Comparison of ENCODE assay signal across 10 mouse cellular contexts in the genomic region with DNA sequence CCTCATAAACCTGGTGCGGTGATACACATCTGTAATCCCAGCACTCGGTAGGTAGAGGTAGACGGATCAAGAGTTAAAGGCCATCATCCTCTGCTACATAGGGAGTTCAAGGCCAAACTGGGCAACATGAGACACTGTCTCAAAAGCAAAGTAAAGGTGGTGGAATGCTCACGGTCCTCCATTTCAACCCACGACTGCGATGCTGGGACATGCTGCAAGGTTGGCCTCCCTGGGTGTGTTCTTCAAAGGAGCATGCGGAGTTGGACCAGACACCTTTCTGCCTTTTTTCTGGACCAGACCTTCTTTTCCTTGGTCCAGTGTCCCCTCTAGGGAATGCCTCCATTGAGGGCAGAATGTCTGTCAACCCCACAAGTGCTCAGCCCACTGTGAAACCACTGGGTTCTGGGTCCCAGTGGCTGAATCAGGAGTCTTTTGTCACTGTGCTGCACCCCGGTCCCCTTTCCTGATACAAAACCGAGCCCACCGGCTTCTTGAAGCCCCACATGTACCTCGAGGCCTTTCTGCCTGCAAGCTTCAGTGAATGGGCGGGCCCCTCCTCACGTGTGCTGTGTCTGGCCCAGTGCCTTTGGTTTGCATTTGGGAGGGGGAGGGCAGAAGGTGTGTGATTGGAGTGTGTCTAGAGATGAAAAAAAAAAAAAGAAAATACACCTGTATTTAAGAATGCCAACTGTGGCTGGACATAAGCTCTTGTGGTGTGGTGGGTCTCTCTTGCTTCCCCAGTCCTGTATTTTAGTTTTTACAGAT. TPM values are rescaled to one million over a fixed set of nuclear protein-coding genes. Genes with fewer than 3 reads are reported as not detected.
DNase-seq lines count a peak whose midpoint lies in the region; ATAC-seq and TF ChIP-seq lines count a peak whose summit lies in the region.
"Had no signal": no experiment of that assay in that cellular context is flagged by ENCODE, and none has a peak within 500 bp of the region (broad histone marks: within the 10 kb centered on the region; RNA-seq: fewer than 3 reads in every experiment).

No protein-coding gene starts in this region.

- H3K27me3 ChIP-seq in forebrain, embryonic 15.5 days, result no peaks in the 10 kb centered on the region
- no peaks in the 10 kb centered on the region for H3K27me3 ChIP-seq in forebrain, embryonic 16.5 days (replicated peaks; ENCODE audit: control insufficient read depth, insufficient read depth, low read length)
- no peaks in the 10 kb centered on the region for H3K27me3 ChIP-seq in embryonic facial prominence, embryonic 10.5 days (replicated peaks; ENCODE audit: low read depth, poor library complexity, severe bottlenecking)
- H3K27me3 ChIP-seq in liver, postnatal 0 days (ENCODE audit: insufficient read depth, low read length), result no peaks in the 10 kb centered on the region

- 0 out of 2 replicates have a peak overlapping the region, but pooled peaks have one; percentile 96 for H3K27ac ChIP-seq in forebrain, embryonic 15.5 days (replicated peaks)
- no peak overlapping the region for H3K27ac ChIP-seq in forebrain, embryonic 16.5 days (ENCODE audit: low read length)
- no peak overlapping the region for H3K27ac ChIP-seq in embryonic facial prominence, embryonic 10.5 days (replicated peaks)
- peak overlapping the region; percentile 98 for H3K27ac ChIP-seq in liver, postnatal 0 days (ENCODE audit: low read depth)

- H3K9me3 ChIP-seq in forebrain, embryonic 15.5 days, result no peaks in the 10 kb centered on the region
- no peaks in the 10 kb centered on the region for H3K9me3 ChIP-seq in forebrain, embryonic 16.5 days (ENCODE audit: control insufficient read depth, low read length)
- no peaks in the 10 kb centered on the region for H3K9me3 ChIP-seq in embryonic facial prominence, embryonic 10.5 days
- no peaks in the 10 kb centered on the region for H3K9me3 ChIP-seq in liver, postnatal 0 days (ENCODE audit: low read length)

- H3K36me3 ChIP-seq in forebrain, embryonic 15.5 days, result peaks cover 31% of the 10 kb centered on the region
- peaks cover 14% of the 10 kb centered on the region for H3K36me3 ChIP-seq in forebrain, embryonic 16.5 days (ENCODE audit: control insufficient read depth, insufficient read depth)
- peaks cover 82% of the 10 kb centered on the region for H3K36me3 ChIP-seq in embryonic facial prominence, embryonic 10.5 days (replicated peaks)
- peaks cover 28% of the 10 kb centered on the region for H3K36me3 ChIP-seq in liver, postnatal 0 days (replicated peaks; ENCODE audit: insufficient read depth, low read length)

- H3K4me2 ChIP-seq in forebrain, embryonic 15.5 days (replicated peaks), result no peak overlapping the region
- H3K4me2 ChIP-seq in forebrain, embryonic 16.5 days (ENCODE audit: low read length), result no peak overlapping the region
- peak overlapping the region; percentile 79; the same call in 1 of the 2 replicates for H3K4me2 ChIP-seq in liver, postnatal 0 days (ENCODE audit: low read depth, low read length)

- no peak overlapping the region for H3K4me3 ChIP-seq in forebrain, embryonic 15.5 days
- H3K4me3 ChIP-seq in forebrain, embryonic 16.5 days (replicated peaks; ENCODE audit: low read length), result no peak overlapping the region
- H3K4me3 ChIP-seq in lung, adult 2 months (replicated peaks; ENCODE audit: extremely low read depth, low read depth, low read length), result no peak overlapping the region
- 0 out of 2 replicates have a peak overlapping the region, but pooled peaks have one; percentile 16 for H3K4me3 ChIP-seq in embryonic facial prominence, embryonic 10.5 days
- no peak overlapping the region for H3K4me3 ChIP-seq in liver, postnatal 0 days (ENCODE audit: low read depth, low read length)

- no peak overlapping the region for H3K9ac ChIP-seq in forebrain, embryonic 15.5 days (replicated peaks)
- H3K9ac ChIP-seq in forebrain, embryonic 16.5 days (replicated peaks; ENCODE audit: low read depth, low read length), result no peak overlapping the region
- peak overlapping the region; percentile 28; the same call in 1 of the 2 replicates for H3K9ac ChIP-seq in liver, postnatal 0 days (replicated peaks)

- no peak for DNase-seq in lung, adult 2 months
- DNase-seq in lung, postnatal 14 days, result no peak
- no peak for DNase-seq in embryonic facial prominence, embryonic 10.5 days (ENCODE audit: low spot score)
- DNase-seq in liver, postnatal 0 days, result no peak
- DNase-seq in right cerebral cortex, adult 18-20 months, result no peak
- DNase-seq in urinary bladder, postnatal 25 days (ENCODE audit: low spot score), result no peak
- DNase-seq: adrenal gland, postnatal 25 days; gastrocnemius, postnatal 14 days had no signal

- peaks cover 32% of the 10 kb centered on the region for H3K4me1 ChIP-seq in forebrain, embryonic 15.5 days
- H3K4me1 ChIP-seq in forebrain, embryonic 16.5 days (replicated peaks; ENCODE audit: control insufficient read depth, insufficient read depth, low read length), result peaks cover 29% of the 10 kb centered on the region
- peaks cover 6% of the 10 kb centered on the region for H3K4me1 ChIP-seq in lung, adult 2 months (ENCODE audit: control insufficient read depth, insufficient read depth, low read length)
- peaks cover 35% of the 10 kb centered on the region for H3K4me1 ChIP-seq in embryonic facial prominence, embryonic 10.5 days
- H3K4me1 ChIP-seq in liver, postnatal 0 days (ENCODE audit: insufficient read depth), result peaks cover 28% of the 10 kb centered on the region

- 0 out of 2 replicates have a peak, but pooled peaks have one; percentile 19 for TF ChIP-seq POLR2A in lung, adult 2 months (IDR thresholded peaks at IDR 0.05; ENCODE audit: borderline replicate concordance, extremely low read depth, low read depth, low read length)

- no peak for TF ChIP-seq CTCF in lung, adult 2 months (IDR thresholded peaks at IDR 0.05; ENCODE audit: insufficient read depth, low read length)
- TF ChIP-seq CTCF in liver, postnatal 0 days (IDR thresholded peaks at IDR 0.05; ENCODE audit: low read depth), result no peak

- WGBS in forebrain, embryonic 15.5 days, result 75% methylated on average over 13 of the region's 13 CpGs
- WGBS in forebrain, embryonic 16.5 days, result 73% methylated on average over 13 of the region's 13 CpGs
- 74% methylated on average over 13 of the region's 13 CpGs for WGBS in lung, adult 2 months
- WGBS in embryonic facial prominence, embryonic 10.5 days, result 78% methylated on average over 13 of the region's 13 CpGs
- WGBS in liver, postnatal 0 days (ENCODE audit: insufficient replicate concordance), result 79% methylated on average over 13 of the region's 13 CpGs

- ATAC-seq in forebrain, embryonic 15.5 days (replicated peaks), result no peak
- ATAC-seq in forebrain, embryonic 16.5 days, result no peak
- ATAC-seq in liver, postnatal 0 days, result no peak

- TF ChIP-seq EP300 in liver, postnatal 0 days (IDR thresholded peaks at IDR 0.05; ENCODE audit: low read depth), result no peak

RNA-seq across cellular contexts. Expression of a gene that starts 3.6 kb away (rescaled TPM):
- polyA plus RNA-seq in forebrain, embryonic 15.5 days (2015; fragmentation: Nextera tagmentation; extraction: Ambion mirVana), result 6,132 and 6,335 TPM in 2 replicates
- 5,701 and 5,899 TPM in 2 replicates for polyA plus RNA-seq in forebrain, embryonic 16.5 days (2015; fragmentation: Nextera tagmentation; extraction: Ambion mirVana)
- polyA plus RNA-seq in lung, adult 2 months (2012; rRNA removed), result 2,878 and 3,367 TPM in 2 replicates
- 5,460 and 5,734 TPM in 2 replicates for polyA plus RNA-seq in embryonic facial prominence, embryonic 10.5 days (2016; fragmentation: Nextera tagmentation; extraction: Ambion mirVana)
- polyA plus RNA-seq in liver, postnatal 0 days (2015; fragmentation: Nextera tagmentation; extraction: Ambion mirVana), result 5,147 and 5,518 TPM in 2 replicates

RNA-seq across cellular contexts. Expression of a gene that starts 10.6 kb away (rescaled TPM):
- 288 and 289 TPM in 2 replicates for polyA plus RNA-seq in forebrain, embryonic 15.5 days (2015; fragmentation: Nextera tagmentation; extraction: Ambion mirVana)
- polyA plus RNA-seq in forebrain, embryonic 16.5 days (2015; fragmentation: Nextera tagmentation; extraction: Ambion mirVana), result 225 and 257 TPM in 2 replicates
- polyA plus RNA-seq in lung, adult 2 months (2012; rRNA removed), result 117 and 128 TPM in 2 replicates
- 243 and 247 TPM in 2 replicates for polyA plus RNA-seq in embryonic facial prominence, embryonic 10.5 days (2016; fragmentation: Nextera tagmentation; extraction: Ambion mirVana)
- polyA plus RNA-seq in liver, postnatal 0 days (2015; fragmentation: Nextera tagmentation; extraction: Ambion mirVana), result 59.6 and 60.8 TPM in 2 replicates

RNA-seq across cellular contexts. Expression of a gene that starts 18.2 kb away (rescaled TPM):
- 142 and 144 TPM in 2 replicates for polyA plus RNA-seq in forebrain, embryonic 15.5 days (2015; fragmentation: Nextera tagmentation; extraction: Ambion mirVana)
- 137 and 147 TPM in 2 replicates for polyA plus RNA-seq in forebrain, embryonic 16.5 days (2015; fragmentation: Nextera tagmentation; extraction: Ambion mirVana)
- polyA plus RNA-seq in lung, adult 2 months (2012; rRNA removed), result 61.1 and 61.7 TPM in 2 replicates
- polyA plus RNA-seq in embryonic facial prominence, embryonic 10.5 days (2016; fragmentation: Nextera tagmentation; extraction: Ambion mirVana), result 227 TPM in 2 replicates
- 30.1 and 36.5 TPM in 2 replicates for polyA plus RNA-seq in liver, postnatal 0 days (2015; fragmentation: Nextera tagmentation; extraction: Ambion mirVana)

RNA-seq across cellular contexts. Expression of a gene that starts 21.5 kb away (rescaled TPM):
- polyA plus RNA-seq in forebrain, embryonic 15.5 days (2015; fragmentation: Nextera tagmentation; extraction: Ambion mirVana), result 19.4 and 19.6 TPM in 2 replicates
- polyA plus RNA-seq in forebrain, embryonic 16.5 days (2015; fragmentation: Nextera tagmentation; extraction: Ambion mirVana), result 19.9 and 21.6 TPM in 2 replicates
- 33.0 and 39.4 TPM in 2 replicates for polyA plus RNA-seq in lung, adult 2 months (2012; rRNA removed)
- 44.2 and 45.5 TPM in 2 replicates for polyA plus RNA-seq in embryonic facial prominence, embryonic 10.5 days (2016; fragmentation: Nextera tagmentation; extraction: Ambion mirVana)
- polyA plus RNA-seq in liver, postnatal 0 days (2015; fragmentation: Nextera tagmentation; extraction: Ambion mirVana), result 3.3 TPM in 2 replicates

RNA-seq across cellular contexts. Expression of a gene that starts 25.6 kb away (rescaled TPM):
- 0.14 and 0.18 TPM in 2 replicates for polyA plus RNA-seq in forebrain, embryonic 15.5 days (2015; fragmentation: Nextera tagmentation; extraction: Ambion mirVana)
- polyA plus RNA-seq in forebrain, embryonic 16.5 days (2015; fragmentation: Nextera tagmentation; extraction: Ambion mirVana), result 0.12 TPM in 1 of 2 replicates, not detected in the other
- 0.11 and 0.17 TPM in 2 replicates for polyA plus RNA-seq in lung, adult 2 months (2012; rRNA removed)
- polyA plus RNA-seq in embryonic facial prominence, embryonic 10.5 days (2016; fragmentation: Nextera tagmentation; extraction: Ambion mirVana), result 0.93 and 1.4 TPM in 2 replicates
- 0.22 and 0.30 TPM in 2 replicates for polyA plus RNA-seq in liver, postnatal 0 days (2015; fragmentation: Nextera tagmentation; extraction: Ambion mirVana)

Comparison
In these comparisons a context has a peak if more than half of its experiments do, and no peak if none do; other contexts are left out.
1. H3K27ac ChIP-seq: peak in forebrain, embryonic 15.5 days (single experiment) and liver, postnatal 0 days (single experiment); none in forebrain, embryonic 16.5 days (single experiment) and embryonic facial prominence, embryonic 10.5 days (single experiment).